Mouse (Mus musculus) midbrain, embryonic 14.5 days (tissue): Measurements from ENCODE around the gene Birc5. TPM values are rescaled to one million over a fixed set of nuclear protein-coding genes. Genes with fewer than 3 reads are reported as not detected.

ENCODE experiments used
- ATAC-seq: fragments of 200-750 bp; cut with Nextera tagmentation; 2 replicates; pipeline ENCODE4 v1.8.0; 2017; ENCODE audit warnings: moderate number of reproducible peaks, moderate library complexity; ENCODE audit not compliant: low FRiP score, low TSS enrichment
- DNase-seq: peaks from one replicate; pipeline ENCODE4 v3.0.0-alpha.2; 2015
- H3K27ac ChIP-seq: fragments of 300-500 bp; sonication (generic); replicated peaks from 2 replicates; pipeline ENCODE4 v1.5.1; 2014; ENCODE audit warnings: mild to moderate bottlenecking, low read depth, low read length, moderate library complexity
- H3K27me3 ChIP-seq: fragments of 300-500 bp; sonication (generic); 2 replicates; pipeline ENCODE4 v1.6.1; 2014; ENCODE audit warnings: low read length, control low read depth, mixed read lengths; ENCODE audit not compliant: control insufficient read depth, insufficient read depth
- H3K36me3 ChIP-seq: fragments of 300-500 bp; sonication (generic); 2 replicates; pipeline ENCODE4 v1.6.1; 2014; ENCODE audit warnings: low read length, control low read depth; ENCODE audit not compliant: control insufficient read depth, insufficient read depth
- H3K4me1 ChIP-seq: fragments of 300-500 bp; sonication (generic); 2 replicates; pipeline ENCODE4 v1.6.1; 2014; ENCODE audit warnings: mild to moderate bottlenecking, antibody characterized with exemption, low read length, control low read depth; ENCODE audit not compliant: control insufficient read depth, insufficient read depth
- H3K4me2 ChIP-seq: fragments of 300-500 bp; sonication (generic); 2 replicates; pipeline ENCODE4 v1.6.1; 2014; ENCODE audit warnings: mild to moderate bottlenecking, low read length, moderate library complexity
- H3K4me3 ChIP-seq: fragments of 300-500 bp; sonication (generic); replicated peaks from 2 replicates; pipeline ENCODE4 v1.5.1; 2014; ENCODE audit warnings: low read depth, low read length
- H3K9ac ChIP-seq: fragments of 300-500 bp; sonication (generic); replicated peaks from 2 replicates; pipeline ENCODE4 v1.6.1; 2014; ENCODE audit warnings: mild to moderate bottlenecking, low read length, moderate library complexity
- H3K9me3 ChIP-seq: fragments of 300-500 bp; sonication (generic); 2 replicates; pipeline ENCODE4 v1.6.1; 2016; ENCODE audit warnings: low read length, control low read depth, mixed read lengths; ENCODE audit not compliant: control insufficient read depth
- WGBS: fragments of 180-500 bp; shearing (Covaris S2); extraction: QIAGEN DNeasy Blood & Tissue Kit; methylation state at CpG from one replicate; pipeline ENCODE4 v1.1.7; 2014; 5-methylcytosine and 5-hydroxymethylcytosine counted together
- polyA plus RNA-seq: library from polyadenylated mRNA; unstranded; fragments of >200 nt; fragmentation: Nextera tagmentation; extraction: Ambion mirVana; gene quantifications from 2 replicates; pipeline ENCODE4 v1.2.1, GENCODE M21; 2014

Gene Birc5
- polyA plus RNA-seq, result 27.9 and 50.1 TPM in 2 replicates

- Histone ChIP-seq H3K4me3 (peak within 1 kb of the TSS; percentile 62), H3K9me3 (no peaks in the 10 kb centered on the region), H3K36me3 (no peaks in the 10 kb centered on the region), H3K27ac (peak within 1 kb of the TSS; percentile 97), H3K27me3 (no peaks in the 10 kb centered on the region), H3K9ac (peak within 1 kb of the TSS; percentile 82), H3K4me1 (peaks cover 13% of the 10 kb centered on the region), H3K4me2 (peak within 1 kb of the TSS; percentile 89)
- under 1% methylated on average over 51 of the region's 51 CpGs for WGBS
- DNase-seq, result peak; percentile 99
- peak; percentile 95 for ATAC-seq
Measured at GRCm38 (mm10) chr11:117848985-117849671, at the start of gene Birc5. Birc5 (plus strand) TSS chr11:117849251.

- Histone ChIP-seq H3K4me3 (no peak overlapping the region), H3K9me3 (no peaks in the 10 kb centered on the region), H3K36me3 (no peaks in the 10 kb centered on the region), H3K4me2 (no peak overlapping the region), H3K27me3 (no peaks in the 10 kb centered on the region), H3K4me1 (no peaks in the 10 kb centered on the region), H3K27ac (no peak overlapping the region), H3K9ac (no peak overlapping the region)
- ATAC-seq (no peak), DNase-seq (no peak)
- WGBS, result 84% methylated on average over 7 of the region's 7 CpGs
Measured at GRCm38 (mm10) chr11:117800038-117800437, 49.0 kb upstream of the Birc5 start.

DNA sequence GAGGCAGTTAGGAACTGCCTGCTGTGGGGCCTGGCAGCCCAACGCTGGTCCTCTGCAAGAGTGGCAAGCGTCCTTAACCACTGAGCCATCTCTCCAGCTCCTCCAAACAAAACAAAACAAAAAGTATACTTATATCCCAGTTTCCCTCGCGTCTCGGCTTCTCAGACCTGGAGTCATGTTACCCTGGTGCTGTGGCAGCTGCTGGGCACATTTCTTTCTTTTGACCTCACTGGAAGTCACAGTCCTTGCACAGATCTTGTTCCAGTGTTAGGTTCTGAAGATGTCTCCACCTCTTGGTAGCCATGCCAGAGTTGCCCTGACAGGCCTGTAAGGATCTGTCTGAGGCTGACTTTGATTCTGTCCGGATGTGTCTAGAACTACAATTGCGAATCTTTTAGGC is 47.4 kb upstream of the Birc5 start:
- ATAC-seq (no peak), DNase-seq (no peak)
- Histone ChIP-seq H3K4me2 (no peak overlapping the region), H3K27ac (no peak overlapping the region), H3K9ac (no peak overlapping the region), H3K36me3 (no peaks in the 10 kb centered on the region), H3K4me1 (no peaks in the 10 kb centered on the region), H3K27me3 (no peaks in the 10 kb centered on the region), H3K9me3 (no peaks in the 10 kb centered on the region), H3K4me3 (no peak overlapping the region)
- 82% methylated on average over 7 of the region's 7 CpGs for WGBS

- H3K9ac ChIP-seq, result no peak overlapping the region
Measured at GRCm38 (mm10) chr11:117803166-117803688, 45.8 kb upstream of the Birc5 start.

DNA sequence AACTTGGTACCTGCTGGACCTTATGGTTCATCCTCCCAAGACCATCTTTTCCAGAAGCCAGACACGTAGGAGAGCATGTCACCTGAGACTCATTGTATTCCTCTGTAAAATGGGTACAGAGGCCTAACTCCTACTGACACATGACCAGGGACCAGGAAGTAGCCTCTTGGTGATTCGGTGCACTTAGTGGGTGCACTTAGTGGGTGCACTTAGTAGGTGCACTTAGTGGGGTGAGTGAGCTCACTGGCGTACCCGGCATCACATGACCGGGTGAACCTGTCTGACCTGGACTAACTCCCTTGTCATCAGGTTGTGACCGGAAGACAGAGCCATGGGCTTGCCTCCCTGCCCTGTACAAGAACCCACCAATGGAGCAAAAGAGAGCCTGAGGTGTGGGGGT is 42.3 kb upstream of the Birc5 start:
- Histone ChIP-seq H3K27ac (no peak overlapping the region), H3K36me3 (no peaks in the 10 kb centered on the region), H3K27me3 (peaks cover 8% of the 10 kb centered on the region; the same call in 1 of the 2 replicates), H3K4me3 (no peak overlapping the region), H3K4me2 (no peak overlapping the region), H3K9ac (no peak overlapping the region), H3K9me3 (no peaks in the 10 kb centered on the region), H3K4me1 (peaks cover 15% of the 10 kb centered on the region)
- DNase-seq, result no peak
- 95% methylated on average over 6 of the region's 6 CpGs for WGBS
- no peak for ATAC-seq

More at GRCm38 (mm10) chr11:117803166-117803688, 45.8 kb upstream of the Birc5 start:
- no peak for DNase-seq
- Histone ChIP-seq H3K4me3 (no peak overlapping the region), H3K27ac (no peak overlapping the region), H3K4me2 (no peak overlapping the region), H3K27me3 (no peaks in the 10 kb centered on the region), H3K4me1 (no peaks in the 10 kb centered on the region), H3K9me3 (no peaks in the 10 kb centered on the region), H3K36me3 (no peaks in the 10 kb centered on the region)
- 91% methylated on average over 3 of the region's 3 CpGs for WGBS
- ATAC-seq, result no peak

GRCm38 (mm10) chr11:117809407-117810311 is 39.4 kb upstream of the Birc5 start, which contains the start of the genes Gm20708 and Syngr2:
Gm20708 (plus strand) TSS chr11:117809668.
Syngr2 (plus strand) TSS chr11:117809668.
- no peak within 1 kb of the TSS for H3K27ac ChIP-seq
- peak; percentile 84 for DNase-seq
- no peaks in the 10 kb centered on the region for H3K36me3 ChIP-seq
- H3K4me1 ChIP-seq, result peaks cover 15% of the 10 kb centered on the region
- peaks cover 8% of the 10 kb centered on the region; the same call in 1 of the 2 replicates for H3K27me3 ChIP-seq
- H3K4me2 ChIP-seq, result peak within 1 kb of the TSS; percentile 82
- no peaks in the 10 kb centered on the region for H3K9me3 ChIP-seq
- peak within 1 kb of the TSS; percentile 51 for H3K4me3 ChIP-seq
- H3K9ac ChIP-seq, result peak within 1 kb of the TSS; percentile 42
- peak; percentile 50; the same call in 1 of the 2 replicates for ATAC-seq
- WGBS, result under 1% methylated on average over 75 of the region's 75 CpGs

- Histone ChIP-seq H3K4me2 (peak overlapping the region; percentile 82), H3K9ac (peak overlapping the region; percentile 36; the same call in 1 of the 2 replicates), H3K27ac (no peak overlapping the region), H3K36me3 (no peaks in the 10 kb centered on the region), H3K4me1 (peaks cover 15% of the 10 kb centered on the region), H3K9me3 (no peaks in the 10 kb centered on the region), H3K4me3 (peak overlapping the region; percentile 51), H3K27me3 (peaks cover 8% of the 10 kb centered on the region; the same call in 1 of the 2 replicates)
- peak; percentile 57 for ATAC-seq
- WGBS, result under 1% methylated on average over 21 of the region's 21 CpGs
- DNase-seq, result peak; percentile 84
Measured at GRCm38 (mm10) chr11:117810401-117811046, 38.5 kb upstream of the Birc5 start.

DNA sequence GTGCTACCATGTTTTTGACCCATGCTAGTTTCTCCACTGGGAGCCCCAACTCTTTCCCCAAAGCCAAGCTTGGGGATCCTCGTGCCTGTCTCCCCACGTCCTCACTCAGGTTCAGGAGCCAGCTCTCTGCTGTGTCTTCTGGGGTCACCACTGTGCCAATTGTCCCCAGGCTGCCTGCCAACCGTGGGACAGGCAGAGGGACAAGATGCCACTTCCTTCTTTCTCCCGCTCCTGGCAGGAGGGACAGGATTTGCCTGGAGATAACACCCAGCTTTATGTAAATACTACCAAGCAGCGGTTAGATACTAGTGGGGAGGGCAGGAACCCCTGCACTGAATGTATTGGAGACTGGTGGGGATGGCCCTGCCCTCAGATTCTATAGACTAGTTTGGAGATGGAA is 35.2 kb upstream of the Birc5 start:
- DNase-seq (no peak), ATAC-seq (no peak)
- H3K27ac ChIP-seq, result 0 out of 2 replicates have a peak overlapping the region, but pooled peaks have one; percentile 1
- H3K9ac ChIP-seq, result no peak overlapping the region
- WGBS, result 81% methylated on average over 5 of the region's 5 CpGs
- H3K36me3 ChIP-seq, result no peaks in the 10 kb centered on the region; the same call in 1 of the 2 replicates
- H3K9me3 ChIP-seq, result no peaks in the 10 kb centered on the region
- H3K27me3 ChIP-seq, result peaks cover 8% of the 10 kb centered on the region; the same call in 1 of the 2 replicates
- H3K4me2 ChIP-seq, result no peak overlapping the region
- H3K4me1 ChIP-seq, result peaks cover 15% of the 10 kb centered on the region
- H3K4me3 ChIP-seq, result no peak overlapping the region
